8 mouse cellular contexts compared by ENCODE assay signal in genomic region chr17:24896993-24897269, GRCm38 (mm10). TPM values are rescaled to one million over a fixed set of nuclear protein-coding genes. Genes with fewer than 3 reads are reported as not detected.
A peak's percentile ranks its signal among the peaks of the same experiment; 100 is the strongest.
DNase-seq lines count a peak whose midpoint lies in the region; ATAC-seq and TF ChIP-seq lines count a peak whose summit lies in the region.

No protein-coding gene starts in this region.

- peaks cover 22% of the 10 kb centered on the region for H3K4me1 ChIP-seq in kidney, embryonic 14.5 days (ENCODE audit: control insufficient read depth, insufficient read depth, low read length)
- no peaks in the 10 kb centered on the region; the same call in 1 of the 2 replicates for H3K4me1 ChIP-seq in bone marrow, adult 2 months (ENCODE audit: control insufficient read depth, insufficient read depth, low read length)
- peaks cover 52% of the 10 kb centered on the region for H3K4me1 ChIP-seq in hindbrain, embryonic 10.5 days (replicated peaks)
- H3K4me1 ChIP-seq in midbrain, embryonic 12.5 days: peaks cover 37% of the 10 kb centered on the region

- peak overlapping the region; percentile 83 for H3K4me3 ChIP-seq in kidney, embryonic 14.5 days (ENCODE audit: low read length)
- H3K4me3 ChIP-seq in bone marrow, adult 2 months (replicated peaks; ENCODE audit: control insufficient read depth, low read depth, low read length): peak overlapping the region; percentile 80
- peak overlapping the region; percentile 94 for H3K4me3 ChIP-seq in hindbrain, embryonic 10.5 days
- H3K4me3 ChIP-seq in midbrain, embryonic 12.5 days: peak overlapping the region; percentile 91

- no peak for DNase-seq in kidney, postnatal 36 days
- DNase-seq in hindbrain, embryonic 10.5 days (ENCODE audit: low spot score): no peak
- no peak for DNase-seq in left cerebral cortex, postnatal 4 days
- DNase-seq in spleen, adult 18-20 months: no peak

- peak overlapping the region; percentile 79 for H3K27ac ChIP-seq in kidney, embryonic 14.5 days (ENCODE audit: low read depth, low read length)
- peak overlapping the region; percentile 83 for H3K27ac ChIP-seq in bone marrow, adult 2 months (ENCODE audit: control insufficient read depth, insufficient read depth, low read depth, low read length, poor library complexity)
- H3K27ac ChIP-seq in hindbrain, embryonic 10.5 days: peak overlapping the region; percentile 93
- peak overlapping the region; percentile 65; the same call in 1 of the 2 replicates for H3K27ac ChIP-seq in midbrain, embryonic 12.5 days (replicated peaks)

- TF ChIP-seq CTCF in bone marrow, adult 2 months (IDR thresholded peaks at IDR 0.05; ENCODE audit: control insufficient read depth, insufficient read depth, low read length): no peak

- TF ChIP-seq POLR2A in bone marrow, adult 2 months (IDR thresholded peaks at IDR 0.05; ENCODE audit: borderline replicate concordance, control insufficient read depth, low read depth, low read length): no peak

- peak overlapping the region; percentile 93 for H3K9ac ChIP-seq in kidney, embryonic 14.5 days (ENCODE audit: low read depth, low read length)
- peak overlapping the region; percentile 87 for H3K9ac ChIP-seq in midbrain, embryonic 12.5 days (replicated peaks)

- intact Hi-C loops in left cerebral cortex, postnatal 4 days (cut with DNase I): no loop called here

- H3K27me3 ChIP-seq in kidney, embryonic 14.5 days (ENCODE audit: control insufficient read depth, insufficient read depth, low read length): no peaks in the 10 kb centered on the region
- no peaks in the 10 kb centered on the region for H3K27me3 ChIP-seq in hindbrain, embryonic 10.5 days (ENCODE audit: insufficient read depth, poor library complexity, severe bottlenecking)
- H3K27me3 ChIP-seq in midbrain, embryonic 12.5 days: no peaks in the 10 kb centered on the region

- H3K4me2 ChIP-seq in kidney, embryonic 14.5 days (replicated peaks; ENCODE audit: low read depth, low read length): peak overlapping the region; percentile 92
- peak overlapping the region; percentile 100 for H3K4me2 ChIP-seq in midbrain, embryonic 12.5 days (replicated peaks)

- H3K9me3 ChIP-seq in kidney, embryonic 14.5 days (ENCODE audit: control insufficient read depth, low read length): no peaks in the 10 kb centered on the region
- no peaks in the 10 kb centered on the region for H3K9me3 ChIP-seq in hindbrain, embryonic 10.5 days
- no peaks in the 10 kb centered on the region for H3K9me3 ChIP-seq in midbrain, embryonic 12.5 days

- ATAC-seq in kidney, embryonic 14.5 days (ENCODE audit: low FRiP score, low TSS enrichment): no peak
- 0 out of 2 replicates have a peak, but pooled peaks have one; percentile 1 for ATAC-seq in midbrain, embryonic 12.5 days (ENCODE audit: low FRiP score, low read depth)
- ATAC-seq in erythroid progenitor cell, adult 5-6 weeks (replicated peaks; ENCODE audit: low FRiP score, poor library complexity, severe bottlenecking): no peak

- H3K36me3 ChIP-seq in kidney, embryonic 14.5 days (ENCODE audit: control insufficient read depth, insufficient read depth, low read length): peaks cover 61% of the 10 kb centered on the region
- H3K36me3 ChIP-seq in hindbrain, embryonic 10.5 days: peaks cover 70% of the 10 kb centered on the region
- peaks cover 66% of the 10 kb centered on the region for H3K36me3 ChIP-seq in midbrain, embryonic 12.5 days

- 31% methylated on average over 11 of the region's 11 CpGs for WGBS in kidney, embryonic 14.5 days
- WGBS in bone marrow, adult 2 months: 52% methylated on average over 11 of the region's 11 CpGs
- WGBS in hindbrain, embryonic 10.5 days: 39% methylated on average over 11 of the region's 11 CpGs
- WGBS in midbrain, embryonic 12.5 days: 39% methylated on average over 11 of the region's 11 CpGs

RNA-seq across cellular contexts. Expression of gene Nme3, which starts 0.6 kb away (rescaled TPM):
- polyA plus RNA-seq in kidney, embryonic 14.5 days (2014; fragmentation: Nextera tagmentation; extraction: Ambion mirVana): 84.6 and 99.5 TPM in 2 replicates
- 51.7 and 64.3 TPM in 2 replicates for polyA plus RNA-seq in bone marrow, adult 2 months (2011; ENCODE audit: insufficient read depth, insufficient read length, low replicate concordance, missing spikeins)
- 44.7 and 46.5 TPM in 2 replicates for polyA plus RNA-seq in hindbrain, embryonic 10.5 days (2016; fragmentation: Nextera tagmentation; extraction: Ambion mirVana)
- polyA plus RNA-seq in midbrain, embryonic 12.5 days (2016; fragmentation: Nextera tagmentation; extraction: Ambion mirVana): 43.2 and 54.2 TPM in 2 replicates
- total RNA-seq in left cerebral cortex, postnatal 4 days (2021): 10 to 100 TPM; 38.7 to 43.0 TPM
- 151 and 169 TPM in 2 replicates for total RNA-seq in erythroid progenitor cell, adult 5-6 weeks (2015; ENCODE audit: low replicate concordance)
- 95.5 and 101 TPM in 2 replicates for total RNA-seq in erythroid progenitor cell, adult 5-6 weeks (2017; ENCODE audit: low replicate concordance)

RNA-seq across cellular contexts. Expression of gene Mrps34, which starts 2.0 kb away (rescaled TPM):
- polyA plus RNA-seq in kidney, embryonic 14.5 days (2014; fragmentation: Nextera tagmentation; extraction: Ambion mirVana): 102 and 111 TPM in 2 replicates
- 23.4 and 43.9 TPM in 2 replicates for polyA plus RNA-seq in bone marrow, adult 2 months (2011; ENCODE audit: insufficient read depth, insufficient read length, low replicate concordance, missing spikeins)
- polyA plus RNA-seq in hindbrain, embryonic 10.5 days (2016; fragmentation: Nextera tagmentation; extraction: Ambion mirVana): 96.7 and 102 TPM in 2 replicates
- 88.0 and 89.8 TPM in 2 replicates for polyA plus RNA-seq in midbrain, embryonic 12.5 days (2016; fragmentation: Nextera tagmentation; extraction: Ambion mirVana)
- total RNA-seq in left cerebral cortex, postnatal 4 days (2021): 10 to 100 TPM; 48.9 to 50.0 TPM
- 8.3 and 9.6 TPM in 2 replicates for total RNA-seq in erythroid progenitor cell, adult 5-6 weeks (2015; ENCODE audit: low replicate concordance)
- total RNA-seq in erythroid progenitor cell, adult 5-6 weeks (2017; ENCODE audit: low replicate concordance): 9.1 and 19.4 TPM in 2 replicates

RNA-seq across cellular contexts. Expression of gene Eme2, which starts 2.0 kb away (rescaled TPM):
- 18.2 and 25.2 TPM in 2 replicates for polyA plus RNA-seq in kidney, embryonic 14.5 days (2014; fragmentation: Nextera tagmentation; extraction: Ambion mirVana)
- 8.2 and 35.6 TPM in 2 replicates for polyA plus RNA-seq in bone marrow, adult 2 months (2011; ENCODE audit: insufficient read depth, insufficient read length, low replicate concordance, missing spikeins)
- 30.8 and 36.3 TPM in 2 replicates for polyA plus RNA-seq in hindbrain, embryonic 10.5 days (2016; fragmentation: Nextera tagmentation; extraction: Ambion mirVana)
- polyA plus RNA-seq in midbrain, embryonic 12.5 days (2016; fragmentation: Nextera tagmentation; extraction: Ambion mirVana): 42.6 and 43.6 TPM in 2 replicates
- 10 to 100 TPM; 36.2 to 36.4 TPM for total RNA-seq in left cerebral cortex, postnatal 4 days (2021)
- total RNA-seq in erythroid progenitor cell, adult 5-6 weeks (2015; ENCODE audit: low replicate concordance): 6.3 and 14.4 TPM in 2 replicates
- 12.7 and 24.5 TPM in 2 replicates for total RNA-seq in erythroid progenitor cell, adult 5-6 weeks (2017; ENCODE audit: low replicate concordance)

RNA-seq across cellular contexts. Expression of gene Spsb3, which starts 10.5 kb away (rescaled TPM):
- polyA plus RNA-seq in kidney, embryonic 14.5 days (2014; fragmentation: Nextera tagmentation; extraction: Ambion mirVana): 32.1 and 36.8 TPM in 2 replicates
- 37.8 and 47.2 TPM in 2 replicates for polyA plus RNA-seq in bone marrow, adult 2 months (2011; ENCODE audit: insufficient read depth, insufficient read length, low replicate concordance, missing spikeins)
- polyA plus RNA-seq in hindbrain, embryonic 10.5 days (2016; fragmentation: Nextera tagmentation; extraction: Ambion mirVana): 48.9 and 53.4 TPM in 2 replicates
- polyA plus RNA-seq in midbrain, embryonic 12.5 days (2016; fragmentation: Nextera tagmentation; extraction: Ambion mirVana): 52.8 and 52.9 TPM in 2 replicates
- total RNA-seq in left cerebral cortex, postnatal 4 days (2021): 10 to 100 TPM; 43.6 to 46.0 TPM
- 84.0 and 90.5 TPM in 2 replicates for total RNA-seq in erythroid progenitor cell, adult 5-6 weeks (2015; ENCODE audit: low replicate concordance)
- 47.5 and 65.7 TPM in 2 replicates for total RNA-seq in erythroid progenitor cell, adult 5-6 weeks (2017; ENCODE audit: low replicate concordance)

RNA-seq across cellular contexts. Expression of gene Nubp2, which starts 10.8 kb away (rescaled TPM):
- 57.1 and 61.8 TPM in 2 replicates for polyA plus RNA-seq in kidney, embryonic 14.5 days (2014; fragmentation: Nextera tagmentation; extraction: Ambion mirVana)
- 34.2 and 45.6 TPM in 2 replicates for polyA plus RNA-seq in bone marrow, adult 2 months (2011; ENCODE audit: insufficient read depth, insufficient read length, low replicate concordance, missing spikeins)
- 90.0 and 95.5 TPM in 2 replicates for polyA plus RNA-seq in hindbrain, embryonic 10.5 days (2016; fragmentation: Nextera tagmentation; extraction: Ambion mirVana)
- 64.0 and 70.3 TPM in 2 replicates for polyA plus RNA-seq in midbrain, embryonic 12.5 days (2016; fragmentation: Nextera tagmentation; extraction: Ambion mirVana)
- 10 to 100 TPM; 35.9 to 39.3 TPM for total RNA-seq in left cerebral cortex, postnatal 4 days (2021)
- 31.9 and 50.8 TPM in 2 replicates for total RNA-seq in erythroid progenitor cell, adult 5-6 weeks (2015; ENCODE audit: low replicate concordance)
- total RNA-seq in erythroid progenitor cell, adult 5-6 weeks (2017; ENCODE audit: low replicate concordance): 35.0 and 44.1 TPM in 2 replicates
